Mouse (Mus musculus) neural tube, embryonic 14.5 days (tissue): ENCODE results near the gene Ccdc61. TPM values are rescaled to one million over a fixed set of nuclear protein-coding genes. Genes with fewer than 3 reads are reported as not detected.

Experiments used
- ATAC-seq: fragments of 200-750 bp; cut with Nextera tagmentation; 2 replicates; pipeline ENCODE4 v1.8.0; 2017; ENCODE audit warnings: low read depth, mild to moderate bottlenecking, moderate TSS enrichment, moderate library complexity
- H3K27ac ChIP-seq: fragments of 300-500 bp; sonication (generic); 2 replicates; pipeline ENCODE4 v1.5.1; 2014; ENCODE audit warnings: low read depth, mild to moderate bottlenecking, control low read depth, low read length, moderate library complexity, mixed read lengths
- H3K27me3 ChIP-seq: fragments of 300-500 bp; sonication (generic); 2 replicates; pipeline ENCODE4 v1.6.1; 2014; ENCODE audit warnings: low read length; ENCODE audit not compliant: control insufficient read depth, insufficient read depth
- H3K36me3 ChIP-seq: fragments of 300-500 bp; sonication (generic); 2 replicates; pipeline ENCODE4 v1.6.1; 2014; ENCODE audit warnings: low read length, mixed read lengths; ENCODE audit not compliant: control insufficient read depth, insufficient read depth
- H3K4me1 ChIP-seq: fragments of 300-500 bp; sonication (generic); 2 replicates; pipeline ENCODE4 v1.6.1; 2014; ENCODE audit warnings: low read length; ENCODE audit not compliant: control insufficient read depth, insufficient read depth
- H3K4me2 ChIP-seq: fragments of 300-500 bp; sonication (generic); 2 replicates; pipeline ENCODE4 v1.6.1; 2014; ENCODE audit warnings: mild to moderate bottlenecking, low read depth, low read length, control low read depth
- H3K4me3 ChIP-seq: fragments of 300-500 bp; sonication (generic); 2 replicates; pipeline ENCODE4 v1.5.1; 2014; ENCODE audit warnings: low read depth, low read length, control low read depth, mixed read lengths
- H3K9ac ChIP-seq: fragments of 300-500 bp; sonication (generic); replicated peaks from 2 replicates; pipeline ENCODE4 v1.6.1; 2014; ENCODE audit warnings: low read depth, mild to moderate bottlenecking, control low read depth, low read length, mixed read lengths
- H3K9me3 ChIP-seq: fragments of 300-500 bp; sonication (generic); 2 replicates; pipeline ENCODE4 v1.6.1; 2016; ENCODE audit warnings: low read length; ENCODE audit not compliant: control insufficient read depth
- WGBS: fragments of 180-500 bp; shearing (Covaris S2); extraction: QIAGEN DNeasy Blood & Tissue Kit; methylation state at CpG from one replicate; pipeline ENCODE4 v1.1.7; 2014; 5-methylcytosine and 5-hydroxymethylcytosine counted together
- polyA plus RNA-seq: library from polyadenylated mRNA; unstranded; fragments of >200 nt; fragmentation: Nextera tagmentation; extraction: Ambion mirVana; gene quantifications from 2 replicates; pipeline ENCODE4 v1.2.1, GENCODE M21; 2014

Gene Ccdc61
- 17.6 and 20.2 TPM in 2 replicates for polyA plus RNA-seq

DNA sequence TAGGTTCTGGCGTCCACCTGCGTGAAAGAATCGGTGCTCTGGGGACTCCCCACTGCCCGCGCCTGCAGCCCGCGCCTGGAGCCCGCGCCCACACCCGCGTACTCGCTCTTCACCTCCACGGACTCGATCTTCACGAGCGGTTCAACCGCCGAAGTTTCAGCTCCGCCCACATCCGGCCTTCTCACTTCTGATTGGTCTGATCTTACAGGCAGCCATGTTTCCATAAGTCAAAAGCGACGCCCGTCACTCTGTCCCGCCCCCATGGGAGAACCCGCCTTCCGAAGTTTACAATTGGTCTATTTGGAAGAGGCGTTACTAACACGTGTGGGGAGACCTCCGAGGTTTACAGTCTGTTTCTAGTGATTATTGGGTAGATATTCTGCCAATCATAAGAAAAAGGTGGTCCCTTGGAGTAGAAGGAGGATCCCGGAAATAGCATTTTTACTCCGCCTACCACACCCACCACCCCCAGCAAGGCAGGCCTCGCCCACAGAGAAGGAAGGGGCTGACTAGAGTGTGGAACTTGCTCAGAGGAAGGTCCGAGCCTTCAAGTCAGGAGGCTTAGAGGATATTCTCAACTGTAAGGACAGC is at the start of gene Ccdc61:
Gene Ccdc61, minus strand, starts transcription at position 175 of the 591 bp plus-strand sequence.
- under 1% methylated on average over 33 of the region's 33 CpGs for WGBS
- peaks cover 5% of the 10 kb centered on the region for H3K4me1 ChIP-seq
- no peaks in the 10 kb centered on the region for H3K36me3 ChIP-seq
- no peak within 1 kb of the TSS for H3K27ac ChIP-seq
- H3K9me3 ChIP-seq = no peaks in the 10 kb centered on the region
- no peaks in the 10 kb centered on the region for H3K27me3 ChIP-seq
- peak within 1 kb of the TSS; percentile 53 for H3K4me3 ChIP-seq
- H3K9ac ChIP-seq = peak within 1 kb of the TSS; percentile 48
- ATAC-seq = peak; percentile 99
- H3K4me2 ChIP-seq = peak within 1 kb of the TSS; percentile 66

DNA sequence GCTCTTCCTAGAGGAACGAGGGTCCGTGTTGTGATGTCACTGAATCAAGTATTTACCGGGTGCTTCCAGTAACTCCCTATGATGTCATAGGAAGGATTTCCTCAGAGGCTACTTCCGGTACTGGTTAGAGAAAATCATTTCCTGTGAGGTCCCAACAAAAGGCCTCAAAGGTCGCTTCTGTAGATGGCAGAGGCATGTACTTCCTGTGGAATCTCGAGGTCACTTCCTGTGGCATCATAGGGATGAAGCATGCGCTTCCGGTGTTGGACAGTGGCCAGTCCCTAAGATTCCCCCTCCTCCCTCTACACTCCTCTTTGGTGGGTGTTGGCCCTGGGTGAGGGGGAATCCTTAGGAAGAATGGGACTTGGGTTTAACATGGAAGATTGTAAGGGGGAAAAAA is 49.2 kb upstream of the Ccdc61 start:
- Histone ChIP-seq H3K9me3 (no peaks in the 10 kb centered on the region), H3K4me3 (no peak overlapping the region), H3K4me1 (peaks cover 30% of the 10 kb centered on the region), H3K4me2 (no peak overlapping the region), H3K36me3 (peaks cover 15% of the 10 kb centered on the region), H3K9ac (no peak overlapping the region), H3K27ac (no peak overlapping the region), H3K27me3 (no peaks in the 10 kb centered on the region)
- no peak for ATAC-seq
- 62% methylated on average over 8 of the region's 8 CpGs for WGBS

DNA sequence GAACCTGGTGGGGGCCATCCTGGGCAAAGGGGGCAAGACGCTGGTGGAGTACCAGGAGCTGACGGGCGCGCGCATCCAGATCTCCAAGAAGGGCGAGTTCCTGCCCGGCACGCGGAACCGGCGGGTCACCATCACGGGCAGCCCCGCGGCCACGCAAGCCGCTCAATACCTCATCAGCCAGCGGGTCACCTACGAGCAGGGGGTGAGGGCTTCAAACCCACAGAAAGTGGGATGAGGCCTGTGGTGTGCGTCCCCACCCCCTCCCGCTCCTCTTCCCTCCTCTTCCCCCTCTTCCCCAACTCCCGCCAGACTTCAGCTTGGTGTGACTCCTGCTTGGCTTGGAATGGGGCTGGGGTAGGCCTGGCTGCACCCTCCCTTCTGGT is 48.2 kb upstream of the Ccdc61 start:
- H3K9me3 ChIP-seq = no peaks in the 10 kb centered on the region
- peaks cover 20% of the 10 kb centered on the region for H3K36me3 ChIP-seq
- H3K27me3 ChIP-seq = no peaks in the 10 kb centered on the region
- 5% methylated on average over 20 of the region's 21 CpGs for WGBS
- H3K4me2 ChIP-seq = peak overlapping the region; percentile 49
- peak overlapping the region; percentile 44 for H3K9ac ChIP-seq
- H3K4me3 ChIP-seq = peak overlapping the region; percentile 24
- peak overlapping the region; percentile 69; the same call in 1 of the 2 replicates for H3K27ac ChIP-seq
- no peak for ATAC-seq
- peaks cover 29% of the 10 kb centered on the region for H3K4me1 ChIP-seq

DNA sequence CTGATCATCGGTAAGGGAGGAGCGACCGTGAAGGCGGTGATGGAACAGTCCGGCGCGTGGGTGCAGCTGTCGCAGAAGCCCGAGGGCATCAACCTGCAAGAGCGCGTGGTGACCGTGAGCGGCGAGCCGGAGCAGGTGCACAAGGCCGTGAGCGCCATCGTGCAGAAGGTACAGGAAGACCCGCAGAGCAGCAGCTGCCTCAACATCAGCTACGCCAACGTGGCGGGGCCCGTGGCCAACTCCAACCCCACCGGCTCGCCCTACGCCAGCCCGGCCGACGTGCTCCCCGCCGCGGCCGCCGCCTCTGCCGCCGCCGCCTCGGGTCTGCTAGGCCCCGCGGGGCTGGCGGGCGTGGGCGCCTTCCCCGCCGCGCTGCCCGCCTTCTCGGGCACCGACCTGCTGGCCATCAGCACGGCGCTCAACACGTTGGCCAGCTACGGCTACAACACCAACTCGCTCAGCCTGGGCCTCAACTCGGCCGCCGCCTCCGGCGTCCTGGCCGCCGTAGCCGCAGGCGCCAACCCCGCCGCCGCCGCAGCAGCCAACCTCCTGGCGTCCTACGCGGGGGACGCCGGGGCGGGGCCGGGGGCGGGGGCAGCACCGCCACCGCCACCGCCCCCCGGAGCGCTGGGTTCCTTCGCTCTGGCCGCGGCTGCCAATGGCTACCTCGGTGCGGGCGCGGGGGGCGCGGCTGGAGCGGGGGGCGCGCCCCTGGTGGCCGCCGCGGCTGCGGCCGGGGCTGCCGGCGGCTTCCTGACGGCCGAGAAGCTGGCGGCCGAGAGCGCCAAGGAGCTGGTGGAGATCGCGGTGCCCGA is 47.6 kb upstream of the Ccdc61 start:
- Histone ChIP-seq H3K4me3 (peak overlapping the region; percentile 24), H3K4me1 (peaks cover 23% of the 10 kb centered on the region), H3K9ac (peak overlapping the region; percentile 44), H3K27me3 (no peaks in the 10 kb centered on the region), H3K4me2 (peak overlapping the region; percentile 49), H3K9me3 (no peaks in the 10 kb centered on the region), H3K36me3 (peaks cover 23% of the 10 kb centered on the region), H3K27ac (peak overlapping the region; percentile 69)
- ATAC-seq = peak; percentile 57
- WGBS = under 1% methylated on average over 79 of the region's 107 CpGs

DNA sequence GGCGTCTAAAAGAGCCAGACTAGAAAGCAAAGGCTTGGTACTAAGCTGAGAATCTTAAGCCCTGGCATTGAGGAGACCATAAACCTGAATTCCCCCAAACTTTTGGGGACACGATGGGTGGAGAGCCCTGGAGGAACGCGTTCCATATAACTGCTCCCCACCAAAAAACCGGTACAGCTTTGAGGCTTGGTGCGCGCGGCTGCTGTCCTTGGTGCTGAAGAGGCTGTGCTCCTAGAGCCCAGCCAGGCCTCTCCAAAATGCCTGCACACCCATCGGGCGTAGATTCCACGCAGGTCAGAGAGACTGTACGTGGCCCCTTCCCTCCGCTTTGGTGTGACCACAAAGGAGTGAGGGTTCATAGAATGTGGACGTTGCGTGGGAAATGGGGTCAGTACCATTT is 41.2 kb upstream of the Ccdc61 start:
- no peak overlapping the region for H3K9ac ChIP-seq

DNA sequence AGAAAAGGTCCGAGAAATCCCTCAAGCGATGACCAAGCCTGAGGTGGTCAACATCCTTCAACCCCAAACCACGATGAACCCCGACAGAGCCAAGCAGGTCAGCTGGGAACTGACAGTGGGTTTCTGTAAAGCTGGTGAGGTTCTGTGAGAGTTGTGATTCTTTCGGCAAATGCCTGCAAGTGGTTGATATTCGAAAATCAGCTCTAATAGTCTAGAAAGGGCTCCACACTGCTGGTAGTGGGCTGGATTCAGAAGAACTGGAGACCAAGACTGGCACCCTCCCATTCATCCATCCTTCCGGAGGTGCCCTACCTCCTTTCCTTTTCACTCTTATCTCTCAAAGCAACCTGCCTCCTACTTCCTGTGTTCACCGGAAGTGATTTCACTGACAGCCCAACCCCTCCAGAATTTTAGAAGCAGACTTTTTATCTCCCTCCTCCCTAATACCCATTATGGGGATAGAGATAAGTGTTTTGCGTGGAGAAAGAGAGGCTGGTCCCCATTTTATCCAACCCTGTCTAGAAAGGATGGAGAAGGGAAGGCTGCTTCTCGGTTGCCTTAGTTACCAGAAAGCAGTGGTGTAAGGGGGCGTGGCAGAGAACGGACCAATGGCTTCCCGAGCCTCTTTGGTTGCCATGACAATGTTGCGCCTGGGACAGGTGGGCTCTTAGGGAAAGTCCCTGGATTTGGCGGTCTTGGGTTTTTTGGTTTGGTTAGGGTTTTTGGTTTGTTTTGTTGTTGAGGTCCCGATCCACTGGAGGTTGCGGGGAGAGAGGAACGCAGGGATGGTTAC is 40.5 kb upstream of the Ccdc61 start:
- Histone ChIP-seq H3K27me3 (no peaks in the 10 kb centered on the region), H3K4me1 (peaks cover 29% of the 10 kb centered on the region), H3K4me2 (no peak overlapping the region; the same call in 1 of the 2 replicates), H3K27ac (peak overlapping the region; percentile 78), H3K4me3 (no peak overlapping the region), H3K36me3 (peaks cover 29% of the 10 kb centered on the region; the same call in 1 of the 2 replicates), H3K9me3 (no peaks in the 10 kb centered on the region), H3K9ac (no peak overlapping the region)
- 19% methylated on average over 18 of the region's 18 CpGs for WGBS
- ATAC-seq = no peak

More for the DNA sequence above, 41.2 kb upstream of the Ccdc61 start:
- H3K27ac ChIP-seq = peak overlapping the region; percentile 78; the same call in 1 of the 2 replicates
- H3K36me3 ChIP-seq = peaks cover 26% of the 10 kb centered on the region; the same call in 1 of the 2 replicates
- no peak overlapping the region for H3K4me3 ChIP-seq
- no peak for ATAC-seq
- no peaks in the 10 kb centered on the region for H3K9me3 ChIP-seq
- H3K4me2 ChIP-seq = no peak overlapping the region
- H3K27me3 ChIP-seq = no peaks in the 10 kb centered on the region
- peaks cover 29% of the 10 kb centered on the region for H3K4me1 ChIP-seq
- WGBS = 22% methylated on average over 15 of the region's 15 CpGs

DNA sequence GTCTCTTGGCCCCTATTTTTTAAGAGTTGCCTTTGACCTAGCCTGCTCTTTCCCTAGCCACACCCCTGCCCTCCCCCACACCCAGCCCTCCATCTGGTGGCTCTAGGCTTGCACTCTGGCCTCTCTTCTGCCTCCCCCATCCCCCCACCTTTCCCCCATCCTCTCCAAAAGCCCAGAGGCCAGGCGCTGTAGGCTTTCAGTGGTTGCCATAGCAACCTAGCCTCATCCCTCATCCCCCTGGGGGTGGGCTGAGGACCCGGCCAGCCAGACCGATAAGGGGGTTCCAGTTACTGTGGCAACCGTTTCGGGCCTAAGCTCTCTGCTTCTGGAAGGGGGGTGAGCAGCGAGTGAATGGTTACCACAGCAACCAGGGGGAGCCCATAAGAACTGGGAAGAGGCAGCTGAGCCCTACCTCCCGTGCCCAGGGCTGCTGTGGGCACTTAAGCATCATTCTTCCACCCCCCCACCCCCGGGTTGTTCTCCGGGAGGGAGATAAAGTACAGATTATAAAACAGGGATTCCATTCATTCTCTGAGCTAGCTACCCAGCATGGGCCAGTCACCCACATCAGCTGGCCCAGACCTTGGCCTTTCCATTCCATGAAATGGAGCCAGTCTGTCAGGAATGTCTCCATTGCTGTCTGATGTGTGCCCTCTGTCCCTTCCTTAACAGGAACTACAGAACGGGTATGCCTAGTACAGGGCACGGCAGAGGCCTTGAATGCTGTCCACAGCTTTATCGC is 39.7 kb upstream of the Ccdc61 start:
- H3K27me3 ChIP-seq = no peaks in the 10 kb centered on the region
- no peaks in the 10 kb centered on the region for H3K9me3 ChIP-seq
- H3K4me2 ChIP-seq = peak overlapping the region; percentile 15; the same call in 1 of the 2 replicates
- H3K4me1 ChIP-seq = peaks cover 29% of the 10 kb centered on the region
- 13% methylated on average over 12 of the region's 12 CpGs for WGBS
- no peak overlapping the region for H3K9ac ChIP-seq
- ATAC-seq = peak; percentile 91
- no peak overlapping the region for H3K4me3 ChIP-seq
- H3K36me3 ChIP-seq = peaks cover 27% of the 10 kb centered on the region; the same call in 1 of the 2 replicates
- H3K27ac ChIP-seq = peak overlapping the region; percentile 78

DNA sequence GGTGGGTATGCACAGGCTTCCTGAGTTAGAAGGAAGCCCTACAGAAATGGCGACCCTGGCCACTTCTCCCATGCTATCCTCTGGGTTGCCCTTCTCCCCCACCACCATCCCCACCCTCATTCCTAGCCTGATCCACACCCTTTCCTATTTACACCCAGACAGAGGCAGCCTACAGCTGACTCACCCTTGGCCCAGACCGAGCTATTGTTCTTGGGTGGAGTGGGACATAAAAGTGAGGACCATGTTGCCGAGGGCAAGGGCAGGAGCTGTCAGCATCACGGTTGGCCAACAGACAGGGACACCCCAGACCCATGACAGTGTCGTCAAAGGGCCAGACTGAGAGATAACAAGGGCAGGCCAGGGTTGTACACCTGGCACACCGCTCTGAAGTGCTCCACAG is 37.9 kb upstream of the Ccdc61 start:
- peaks cover 19% of the 10 kb centered on the region; the same call in 1 of the 2 replicates for H3K36me3 ChIP-seq
- H3K9ac ChIP-seq = no peak overlapping the region
- 35% methylated on average over 6 of the region's 6 CpGs for WGBS

More for the DNA sequence above, 37.9 kb upstream of the Ccdc61 start:
- H3K4me2 ChIP-seq = no peak overlapping the region
- peaks cover 30% of the 10 kb centered on the region for H3K4me1 ChIP-seq
- no peaks in the 10 kb centered on the region for H3K9me3 ChIP-seq
- no peaks in the 10 kb centered on the region for H3K27me3 ChIP-seq
- no peak for ATAC-seq
- no peak overlapping the region for H3K4me3 ChIP-seq
- peak overlapping the region; percentile 78 for H3K27ac ChIP-seq
